Mouse (Mus musculus): ENCODE data around the gene Fstl4.

DNA sequence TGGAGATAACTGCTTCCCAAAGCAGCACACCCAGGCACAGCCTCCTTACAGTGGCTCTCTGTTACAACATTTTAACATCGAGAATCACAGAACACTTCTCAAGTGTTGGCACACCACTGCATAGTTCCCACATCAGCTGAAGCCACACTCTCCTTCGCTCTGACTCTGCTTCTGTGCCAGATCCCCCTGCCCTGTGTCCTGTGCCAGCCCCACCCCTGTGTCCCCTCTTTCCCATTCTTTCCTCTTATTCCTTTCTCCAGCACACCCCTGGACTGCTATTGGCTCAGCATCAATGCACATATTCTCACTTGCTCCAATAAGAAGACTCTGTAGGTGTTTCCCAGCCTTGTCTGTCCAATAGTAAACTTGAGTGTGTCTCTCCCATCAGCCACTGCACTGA lies 45.1 kb downstream of the Fstl4 start:
- TF ChIP-seq MAFK (IDR thresholded peaks at IDR 0.05; ENCODE audit: insufficient read depth, low read depth, low read length) (no peak), ZNF384 (IDR thresholded peaks at IDR 0.05; ENCODE audit: low read depth, low read length) (no peak), HCFC1 (IDR thresholded peaks at IDR 0.05; ENCODE audit: borderline replicate concordance, insufficient read depth, low read length) (no peak), CHD2 (IDR thresholded peaks at IDR 0.05; ENCODE audit: low read depth, low read length) (no peak), ZC3H11A (IDR thresholded peaks at IDR 0.05; ENCODE audit: borderline replicate concordance, low read depth, low read length) (no peak)

Data from ES-E14 (cell line).